Mouse (Mus musculus) liver, adult 2 months (tissue): ENCODE results near the gene Mmp9.

Source experiments
- CTCF ChIP-seq: fragments of 200-500 bp; IDR thresholded peaks from 2 replicates; pipeline ENCODE4 v1.5.1; 2011; ENCODE audit warnings: low read depth, low read length, control low read depth
- POLR2A ChIP-seq: fragments of 200-500 bp; IDR thresholded peaks from 2 replicates; pipeline ENCODE4 v1.6.1; 2011; ENCODE audit warnings: low read length, control low read depth; ENCODE audit not compliant: insufficient read depth; ENCODE audit errors: extremely low read depth

- TF ChIP-seq CTCF (no peak), POLR2A (no peak)
Measured at GRCm38 (mm10) chr2:164907511-164907910, 33.1 kb upstream of the Mmp9 start.
